18 mouse cellular contexts compared by ENCODE assay signal in genomic region chr9:103168771-103169170, GRCm38 (mm10).
"Had no signal": no experiment of that assay in that cellular context is flagged by ENCODE, and none has a peak within 500 bp of the region (broad histone marks: within the 10 kb centered on the region; RNA-seq: fewer than 3 reads in every experiment).

No protein-coding gene starts in this region.

- H3K9ac ChIP-seq: liver, embryonic 13.5 days; lung, embryonic 14.5 days; midbrain, embryonic 13.5 days; neural tube, embryonic 13.5 days had no signal

- H3K36me3 ChIP-seq: liver, embryonic 13.5 days had no signal

- H3K4me2 ChIP-seq: liver, embryonic 13.5 days; lung, embryonic 14.5 days; midbrain, embryonic 13.5 days; neural tube, embryonic 13.5 days had no signal

- H3K9me3 ChIP-seq: liver, embryonic 13.5 days; megakaryocyte, embryonic 14.5 days; midbrain, embryonic 10.5 days; midbrain, embryonic 13.5 days; neural tube, embryonic 13.5 days had no signal

- DNase-seq: kidney, adult 2 months; kidney, postnatal 25 days; layer of hippocampus, adult 9-11 months; liver, embryonic 13.5 days; lung, embryonic 14.5 days; lung, postnatal 36 days; right cerebral cortex, postnatal 25 days; thymus, adult 18-20 months; thymus, postnatal 36 days had no signal

- H3K27me3 ChIP-seq: midbrain, embryonic 13.5 days; neural tube, embryonic 13.5 days had no signal

- H3K27ac ChIP-seq: kidney, postnatal 0 days; liver, embryonic 13.5 days; midbrain, embryonic 10.5 days; midbrain, embryonic 13.5 days; neural tube, embryonic 13.5 days had no signal

- H3K4me3 ChIP-seq: layer of hippocampus, adult 2 months; liver, embryonic 13.5 days; megakaryocyte, embryonic 14.5 days; midbrain, embryonic 10.5 days; midbrain, embryonic 13.5 days; myocyte; neural tube, embryonic 13.5 days had no signal

- H3K4me1 ChIP-seq: liver, embryonic 13.5 days; megakaryocyte, embryonic 14.5 days; midbrain, embryonic 13.5 days; neural tube, embryonic 13.5 days had no signal

- ATAC-seq: intestine, postnatal 0 days; midbrain, embryonic 16.5 days had no signal
